In the genomic region with DNA sequence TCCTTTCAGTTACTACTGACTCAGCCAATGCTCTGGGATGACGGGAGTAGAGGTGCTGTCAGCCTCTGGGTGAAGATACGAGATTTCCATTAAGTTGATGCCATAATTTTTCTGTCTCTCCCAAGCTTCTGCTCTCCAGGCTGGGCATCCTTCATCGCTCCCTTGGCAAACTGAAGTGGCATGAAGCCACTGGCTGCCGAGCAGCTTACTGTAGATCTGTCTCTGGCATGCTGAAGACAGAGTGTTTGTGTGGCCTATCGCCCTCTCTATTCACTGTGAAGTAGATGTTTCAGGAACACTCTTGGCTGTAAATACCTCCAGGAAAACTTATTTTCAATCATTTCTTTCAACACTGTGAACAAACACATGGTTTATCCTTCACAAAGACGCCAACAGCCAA, we compare ENCODE assay signal across 25 mouse cellular contexts.
DNase-seq lines count a peak whose midpoint lies in the region; ATAC-seq and TF ChIP-seq lines count a peak whose summit lies in the region.
"Had no signal": no experiment of that assay in that cellular context is flagged by ENCODE, and none has a peak within 500 bp of the region (broad histone marks: within the 10 kb centered on the region; RNA-seq: fewer than 3 reads in every experiment).

No protein-coding gene starts in this region.

- H3K9me3 ChIP-seq in forebrain, embryonic 15.5 days = no peaks in the 10 kb centered on the region
- H3K9me3 ChIP-seq in forebrain, embryonic 11.5 days (ENCODE audit: control insufficient read depth, low read length) = no peaks in the 10 kb centered on the region
- H3K9me3 ChIP-seq in midbrain, postnatal 0 days (ENCODE audit: low read length) = no peaks in the 10 kb centered on the region
- H3K9me3 ChIP-seq in midbrain, embryonic 11.5 days (ENCODE audit: control insufficient read depth, low read length) = no peaks in the 10 kb centered on the region
- H3K9me3 ChIP-seq: heart, embryonic 10.5 days; hindbrain, embryonic 15.5 days; intestine, embryonic 15.5 days; limb, embryonic 10.5 days; liver, embryonic 15.5 days; midbrain, embryonic 12.5 days had no signal

- TF ChIP-seq CTCF in midbrain, postnatal 0 days (IDR thresholded peaks at IDR 0.05) = no peak

- intact Hi-C loops in left cerebral cortex, postnatal 4 days (cut with DNase I) = no loop called here

- no peak overlapping the region for H3K9ac ChIP-seq in forebrain, embryonic 15.5 days (replicated peaks)
- no peak overlapping the region for H3K9ac ChIP-seq in forebrain, embryonic 11.5 days (ENCODE audit: low read length)
- no peak overlapping the region for H3K9ac ChIP-seq in midbrain, postnatal 0 days (replicated peaks; ENCODE audit: low read length, poor library complexity, severe bottlenecking)
- no peak overlapping the region for H3K9ac ChIP-seq in midbrain, embryonic 11.5 days (ENCODE audit: low read length)
- H3K9ac ChIP-seq: hindbrain, embryonic 15.5 days; intestine, embryonic 15.5 days; liver, embryonic 15.5 days; midbrain, embryonic 12.5 days had no signal

- no peak for DNase-seq in forebrain, embryonic 11.5 days (ENCODE audit: low spot score)
- DNase-seq in left cerebral cortex, postnatal 4 days = peak; percentile 48
- no peak for DNase-seq in left cerebral cortex, adult 9 months (ENCODE audit: low spot score in 2 of 2)
- peak; percentile 40 for DNase-seq in midbrain, postnatal 0 days (ENCODE audit: low spot score)
- DNase-seq in midbrain, embryonic 11.5 days (ENCODE audit: low spot score, missing footprints) = no peak
- no peak for DNase-seq in embryo, embryonic 10.5 days (ENCODE audit: low spot score)
- DNase-seq: adrenal gland, postnatal 36 days; B cell, adult 2 months; heart, postnatal 4 days; kidney, adult 8-10 months; kidney, postnatal 10 days; liver; right cerebral cortex, postnatal 14 days; thymus, postnatal 14 days had no signal

- H3K4me1 ChIP-seq in forebrain, embryonic 15.5 days = 0 out of 2 replicates have a peak, but pooled peaks cover 2% of the 10 kb centered on the region
- no peaks in the 10 kb centered on the region for H3K4me1 ChIP-seq in forebrain, embryonic 11.5 days (replicated peaks; ENCODE audit: control insufficient read depth, insufficient read depth, low read length)
- no peaks in the 10 kb centered on the region for H3K4me1 ChIP-seq in midbrain, postnatal 0 days (ENCODE audit: insufficient read depth, low read length)
- H3K4me1 ChIP-seq in midbrain, embryonic 11.5 days (ENCODE audit: control insufficient read depth, insufficient read depth, low read length) = no peaks in the 10 kb centered on the region
- H3K4me1 ChIP-seq: heart, embryonic 10.5 days; hindbrain, embryonic 15.5 days; intestine, embryonic 15.5 days; limb, embryonic 10.5 days; liver, embryonic 15.5 days; midbrain, embryonic 12.5 days had no signal

- WGBS in forebrain, embryonic 15.5 days = 70% methylated on average over 6 of the region's 6 CpGs
- 86% methylated on average over 6 of the region's 6 CpGs for WGBS in forebrain, embryonic 11.5 days
- WGBS in midbrain, postnatal 0 days = 83% methylated on average over 6 of the region's 6 CpGs
- WGBS in midbrain, embryonic 11.5 days = 89% methylated on average over 6 of the region's 6 CpGs

- no peak overlapping the region for H3K27ac ChIP-seq in forebrain, embryonic 15.5 days (replicated peaks)
- no peak overlapping the region for H3K27ac ChIP-seq in forebrain, embryonic 11.5 days (ENCODE audit: low read depth, low read length)
- H3K27ac ChIP-seq in midbrain, postnatal 0 days (ENCODE audit: low read depth, low read length) = no peak overlapping the region
- no peak overlapping the region for H3K27ac ChIP-seq in midbrain, embryonic 11.5 days (ENCODE audit: low read depth, low read length)
- H3K27ac ChIP-seq: heart, embryonic 10.5 days; hindbrain, embryonic 15.5 days; intestine, embryonic 15.5 days; left cerebral cortex, adult 2 months; limb, embryonic 10.5 days; liver, embryonic 15.5 days; midbrain, embryonic 12.5 days had no signal

- H3K4me2 ChIP-seq in forebrain, embryonic 15.5 days (replicated peaks) = no peak overlapping the region
- H3K4me2 ChIP-seq in forebrain, embryonic 11.5 days (ENCODE audit: low read depth, low read length, severe bottlenecking) = no peak overlapping the region
- H3K4me2 ChIP-seq in midbrain, postnatal 0 days (ENCODE audit: low read depth, low read length, poor library complexity, severe bottlenecking) = no peak overlapping the region
- no peak overlapping the region for H3K4me2 ChIP-seq in midbrain, embryonic 11.5 days
- H3K4me2 ChIP-seq: hindbrain, embryonic 15.5 days; intestine, embryonic 15.5 days; liver, embryonic 15.5 days; midbrain, embryonic 12.5 days had no signal

- no peaks in the 10 kb centered on the region for H3K36me3 ChIP-seq in forebrain, embryonic 15.5 days
- H3K36me3 ChIP-seq in forebrain, embryonic 11.5 days (ENCODE audit: control insufficient read depth, insufficient read depth, low read length) = no peaks in the 10 kb centered on the region
- H3K36me3 ChIP-seq in midbrain, postnatal 0 days (ENCODE audit: insufficient read depth, low read length) = no peaks in the 10 kb centered on the region
- no peaks in the 10 kb centered on the region for H3K36me3 ChIP-seq in midbrain, embryonic 11.5 days (ENCODE audit: control insufficient read depth, insufficient read depth, low read length)
- H3K36me3 ChIP-seq: G1E; heart, embryonic 10.5 days; hindbrain, embryonic 15.5 days; intestine, embryonic 15.5 days; limb, embryonic 10.5 days; liver, embryonic 15.5 days; midbrain, embryonic 12.5 days had no signal

- H3K4me3 ChIP-seq in forebrain, embryonic 15.5 days = no peak overlapping the region
- H3K4me3 ChIP-seq in forebrain, embryonic 11.5 days (ENCODE audit: low read depth, low read length) = no peak overlapping the region
- no peak overlapping the region for H3K4me3 ChIP-seq in midbrain, postnatal 0 days (ENCODE audit: low read depth, low read length)
- no peak overlapping the region for H3K4me3 ChIP-seq in midbrain, embryonic 11.5 days (ENCODE audit: low read depth, low read length)
- H3K4me3 ChIP-seq: heart, embryonic 10.5 days; hindbrain, embryonic 15.5 days; intestine, embryonic 15.5 days; left cerebral cortex, adult 2 months; limb, embryonic 10.5 days; liver, embryonic 15.5 days; midbrain, embryonic 12.5 days had no signal

- ATAC-seq in forebrain, embryonic 15.5 days (replicated peaks) = peak; percentile 69
- ATAC-seq in forebrain, embryonic 11.5 days (replicated peaks; ENCODE audit: low FRiP score) = no peak
- no peak for ATAC-seq in midbrain, postnatal 0 days (ENCODE audit: low FRiP score)
- no peak for ATAC-seq in midbrain, embryonic 11.5 days (ENCODE audit: low FRiP score)
- ATAC-seq: intestine, embryonic 15.5 days; Patski had no signal

- H3K27me3 ChIP-seq in forebrain, embryonic 15.5 days = no peaks in the 10 kb centered on the region
- H3K27me3 ChIP-seq in forebrain, embryonic 11.5 days (ENCODE audit: control insufficient read depth, insufficient read depth, low read length) = no peaks in the 10 kb centered on the region
- H3K27me3 ChIP-seq in midbrain, postnatal 0 days (ENCODE audit: insufficient read depth, low read length) = no peaks in the 10 kb centered on the region
- no peaks in the 10 kb centered on the region for H3K27me3 ChIP-seq in midbrain, embryonic 11.5 days (ENCODE audit: control insufficient read depth, insufficient read depth, low read length)
- H3K27me3 ChIP-seq: CH12.LX; hindbrain, embryonic 15.5 days; intestine, embryonic 15.5 days; liver, embryonic 15.5 days; midbrain, embryonic 12.5 days; Patski had no signal

Comparison
In these comparisons a context has a peak if more than half of its experiments do, and no peak if none do; other contexts are left out.
1. DNase-seq: peak in left cerebral cortex, postnatal 4 days (single experiment) and midbrain, postnatal 0 days (single experiment); none in forebrain, embryonic 11.5 days (single experiment), left cerebral cortex, adult 9 months (0 of 2), midbrain, embryonic 11.5 days (single experiment) and embryo, embryonic 10.5 days (single experiment).